Mouse (Mus musculus) erythroblast, adult 5-6 weeks (primary cell): Measurements from ENCODE around the gene Rfx4. TPM values are rescaled to one million over a fixed set of nuclear protein-coding genes. Genes with fewer than 3 reads are reported as not detected.
A peak's percentile ranks its signal among the peaks of the same experiment; 100 is the strongest.

Experiments
- ATAC-seq: replicated peaks from 2 replicates; pipeline ENCODE4 v1.8.0; 2016; ENCODE audit warnings: moderate number of reproducible peaks, mild to moderate bottlenecking, moderate TSS enrichment, inconsistent platforms; ENCODE audit not compliant: poor library complexity, low FRiP score, severe bottlenecking
- total RNA-seq, 2 experiments: library from RNA; stranded (forward) in 1 of 2; stranded (reverse) in 1 of 2; fragments of 150-400 nt in 1 of 2; fragments of 200-764, 138-1000 nt in 1 of 2; gene quantifications; 2 replicates each; pipeline versions ENCODE4 v1.2.3 to v1.2.4; 2015 to 2017; ENCODE audit warnings: low replicate concordance in 2 of 2

Rfx4 gene
- total RNA-seq, 2 experiments from 2014 or later: 0.77 TPM; not detected in 1

- no peak for ATAC-seq
Observed at GRCm38 (mm10) chr10:84901676-84902075, 145.8 kb downstream of the Rfx4 start.

DNA sequence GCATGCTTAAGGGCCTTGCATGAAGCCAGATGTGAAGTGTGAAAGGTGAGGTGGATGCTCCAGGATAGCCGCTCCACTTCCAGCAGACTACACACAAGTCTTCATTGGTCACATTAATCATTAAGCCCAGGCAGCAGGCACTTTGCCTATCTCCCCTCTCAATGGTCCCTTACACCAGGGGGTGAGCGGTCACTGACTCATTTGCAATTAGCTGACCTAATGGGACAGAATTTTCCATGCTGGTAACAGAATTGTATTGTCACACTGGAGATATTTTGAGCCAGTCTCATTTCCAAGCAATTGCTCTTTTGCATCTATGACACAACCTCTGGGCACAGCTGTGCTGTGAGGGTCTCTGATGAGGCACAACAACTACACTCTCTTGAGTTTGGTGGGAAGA lies 146.4 kb downstream of the Rfx4 start:
- no peak for ATAC-seq

- ATAC-seq: no peak
Observed at GRCm38 (mm10) chr10:84903307-84903706, 147.4 kb downstream of the Rfx4 start.

- no peak for ATAC-seq
Observed at GRCm38 (mm10) chr10:84903742-84904141, 147.9 kb downstream of the Rfx4 start.

DNA sequence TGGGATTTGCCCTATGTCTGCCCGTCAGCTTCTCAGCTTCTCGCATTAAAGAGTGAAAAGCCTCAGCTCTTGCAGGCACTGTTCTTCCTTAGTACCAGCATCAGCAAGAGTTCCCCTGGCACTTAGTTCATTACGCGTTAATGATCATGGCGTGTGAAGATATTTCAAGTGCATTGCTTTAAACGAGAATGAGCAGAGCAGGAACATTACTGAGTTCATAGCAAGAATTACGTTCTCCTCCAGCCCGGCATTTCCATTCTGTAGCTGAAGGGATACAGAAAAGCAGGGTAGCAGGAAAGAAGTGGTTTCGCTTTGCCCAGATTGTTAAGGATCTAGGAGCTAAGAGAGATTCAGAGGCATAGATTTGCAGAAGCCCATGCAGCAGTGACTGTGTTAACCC lies 151.0 kb downstream of the Rfx4 start:
- no peak for ATAC-seq

- ATAC-seq: no peak
Observed at GRCm38 (mm10) chr10:84908006-84908405, 152.1 kb downstream of the Rfx4 start.

- no peak; the same call in 1 of the 2 replicates for ATAC-seq
Observed at GRCm38 (mm10) chr10:84908471-84908870, 152.6 kb downstream of the Rfx4 start.

GRCm38 (mm10) chr10:84909021-84909801 lies 153.3 kb downstream of the Rfx4 start:
- no peak for ATAC-seq

- no peak for ATAC-seq
Observed at GRCm38 (mm10) chr10:84910194-84910593, 154.3 kb downstream of the Rfx4 start.

DNA sequence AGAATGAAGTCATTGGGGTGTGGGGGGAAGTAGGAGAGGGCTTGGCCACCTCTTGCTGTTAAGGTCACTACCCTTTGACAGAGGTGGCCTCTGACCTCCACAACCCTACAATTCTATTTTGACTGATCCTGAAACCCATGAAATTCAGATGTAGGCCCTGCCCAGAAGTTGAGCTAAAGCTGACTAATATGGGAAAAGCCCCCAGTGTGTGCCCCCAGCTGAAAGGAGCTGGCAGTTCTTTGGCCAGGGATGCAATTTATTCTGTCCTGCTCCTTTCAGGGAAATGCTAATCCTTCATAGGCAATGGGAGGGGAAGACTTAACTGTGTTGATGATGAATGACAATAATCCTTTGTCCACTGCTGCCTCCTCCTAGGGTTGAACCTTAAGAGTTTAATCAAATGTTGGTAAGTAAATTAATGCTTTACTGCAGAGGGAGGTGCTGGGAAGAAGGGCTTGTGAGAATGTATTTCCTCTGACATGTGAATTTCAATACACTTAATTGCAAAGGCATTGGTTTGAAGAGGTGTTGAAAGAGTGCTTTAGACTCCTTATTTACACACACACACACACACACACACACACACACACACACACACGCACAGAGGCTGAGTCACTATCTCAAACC lies 155.0 kb downstream of the Rfx4 start:
- no peak for ATAC-seq

- no peak for ATAC-seq
Observed at GRCm38 (mm10) chr10:84913148-84913547, 157.3 kb downstream of the Rfx4 start.

GRCm38 (mm10) chr10:84915476-84915875 lies 159.6 kb downstream of the Rfx4 start:
- no peak for ATAC-seq

DNA sequence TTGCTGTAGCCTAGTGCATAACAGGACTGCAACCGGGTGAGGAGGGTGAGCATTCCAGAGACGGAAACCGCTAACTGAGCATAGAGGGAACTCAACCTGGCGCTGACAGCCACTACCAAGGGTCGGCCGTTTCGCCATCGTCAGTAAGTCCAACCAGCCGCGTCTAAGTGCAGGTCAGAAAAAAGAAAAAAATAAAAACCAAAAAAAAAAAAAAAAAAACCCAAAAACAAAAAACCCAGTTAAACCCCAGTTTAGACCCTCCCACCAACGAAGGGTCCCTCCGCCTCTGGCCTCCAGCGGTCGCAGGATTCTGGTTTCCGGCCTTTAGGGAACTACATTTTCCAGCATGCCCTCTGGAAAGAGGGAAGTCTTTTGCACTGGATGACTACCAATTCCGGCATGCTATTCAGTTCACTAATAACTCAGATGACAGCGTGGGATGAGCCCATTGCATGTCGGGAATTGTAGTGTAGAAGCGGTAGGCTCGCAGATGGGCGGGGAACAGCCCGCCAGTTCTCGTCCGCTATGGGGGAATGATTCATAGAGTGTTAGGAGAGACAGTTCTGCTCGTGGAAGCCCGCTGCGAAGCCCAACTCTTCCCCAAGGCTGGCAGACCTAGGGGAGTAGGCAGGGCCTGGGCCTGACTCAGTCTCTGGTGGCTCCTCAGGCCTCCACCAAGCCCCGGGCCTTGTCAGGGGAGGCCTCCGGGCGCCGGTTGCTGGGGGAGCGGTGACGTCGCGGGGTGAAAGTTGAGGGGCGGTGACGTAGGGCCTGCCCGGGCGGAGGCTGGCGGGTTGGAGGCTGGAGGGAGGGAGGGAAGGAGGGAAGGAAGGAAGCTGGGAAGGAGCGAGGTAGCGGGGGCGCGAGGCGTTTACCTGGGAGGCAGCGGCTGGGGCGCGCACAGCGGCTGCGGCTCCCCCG lies 161.2 kb downstream of the Rfx4 start, which contains the start of gene Ric8b:
TSS of gene Ric8b (plus strand) at position 807 of the 921 bp plus-strand sequence.
- ATAC-seq: peak; percentile 98

GRCm38 (mm10) chr10:84917731-84918095 lies 161.9 kb downstream of the Rfx4 start:
- ATAC-seq: no peak

- no peak for ATAC-seq
Observed at GRCm38 (mm10) chr10:84926336-84926735, 170.5 kb downstream of the Rfx4 start.

- no peak for ATAC-seq
Observed at GRCm38 (mm10) chr10:84926885-84927284, 171.0 kb downstream of the Rfx4 start.

GRCm38 (mm10) chr10:84928465-84928864 lies 172.6 kb downstream of the Rfx4 start:
- ATAC-seq: no peak

GRCm38 (mm10) chr10:84935553-84936209 lies 179.8 kb downstream of the Rfx4 start:
- no peak for ATAC-seq

GRCm38 (mm10) chr10:84936832-84937515 lies 181.1 kb downstream of the Rfx4 start:
- no peak for ATAC-seq
